Mouse (Mus musculus): ENCODE results near the gene Bglap2.

Bglap2 gene

DNA sequence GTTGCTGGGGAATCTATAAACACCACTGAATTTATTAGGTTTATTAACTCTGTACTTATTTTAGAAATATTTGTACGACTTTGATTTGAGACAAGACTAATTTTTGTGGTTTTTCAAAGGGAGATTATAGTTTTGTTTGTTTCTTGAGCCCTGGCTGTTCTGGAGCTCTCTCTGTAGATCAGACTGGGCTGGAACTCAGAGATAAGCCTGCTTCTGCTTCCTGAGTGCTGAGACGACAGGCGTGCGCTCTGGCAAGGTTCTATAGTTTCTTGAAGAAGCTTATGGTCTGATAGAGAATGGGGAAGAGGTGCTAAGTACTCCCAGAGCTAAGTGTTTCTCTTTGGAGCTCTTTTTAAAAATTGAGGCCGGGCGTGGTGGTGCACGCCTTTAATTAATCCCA, 40.2 kb downstream of the Bglap2 start:
- no peak for DNase-seq (ENCODE audit: low spot score)

DNA sequence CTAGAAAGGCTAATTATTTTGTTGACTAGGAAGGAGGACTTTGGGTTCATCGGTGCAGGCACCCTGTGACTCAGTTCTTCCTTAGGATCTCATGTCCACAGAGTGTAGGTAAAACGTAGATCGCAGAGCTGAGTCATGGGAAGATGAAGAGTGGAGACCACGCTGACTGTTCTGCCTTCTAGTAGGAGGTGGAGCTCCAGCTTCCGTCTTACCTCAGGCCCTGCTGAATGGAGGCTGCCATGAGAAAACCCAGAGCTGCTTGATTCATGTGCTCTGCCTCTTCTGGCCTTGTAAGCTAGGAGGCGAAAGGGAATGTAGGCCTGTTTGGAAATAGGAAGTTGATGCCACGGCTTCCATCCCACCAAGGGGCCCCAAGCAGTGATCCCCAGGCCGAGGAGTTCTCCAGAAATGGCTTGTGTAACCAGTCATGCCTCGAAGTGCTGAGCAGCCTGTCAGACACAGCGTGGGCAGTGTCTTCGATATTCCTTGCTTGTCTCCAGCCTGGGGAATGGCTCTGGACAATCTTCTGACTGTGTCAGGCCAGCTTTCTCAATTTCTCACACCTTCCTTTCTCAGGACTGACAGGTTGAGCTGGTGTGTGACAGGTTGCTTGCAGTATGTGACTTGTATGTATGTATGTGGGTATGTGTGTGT, 41.0 kb downstream of the Bglap2 start:
- DNase-seq (ENCODE audit: low spot score) = peak; percentile 38

DNA sequence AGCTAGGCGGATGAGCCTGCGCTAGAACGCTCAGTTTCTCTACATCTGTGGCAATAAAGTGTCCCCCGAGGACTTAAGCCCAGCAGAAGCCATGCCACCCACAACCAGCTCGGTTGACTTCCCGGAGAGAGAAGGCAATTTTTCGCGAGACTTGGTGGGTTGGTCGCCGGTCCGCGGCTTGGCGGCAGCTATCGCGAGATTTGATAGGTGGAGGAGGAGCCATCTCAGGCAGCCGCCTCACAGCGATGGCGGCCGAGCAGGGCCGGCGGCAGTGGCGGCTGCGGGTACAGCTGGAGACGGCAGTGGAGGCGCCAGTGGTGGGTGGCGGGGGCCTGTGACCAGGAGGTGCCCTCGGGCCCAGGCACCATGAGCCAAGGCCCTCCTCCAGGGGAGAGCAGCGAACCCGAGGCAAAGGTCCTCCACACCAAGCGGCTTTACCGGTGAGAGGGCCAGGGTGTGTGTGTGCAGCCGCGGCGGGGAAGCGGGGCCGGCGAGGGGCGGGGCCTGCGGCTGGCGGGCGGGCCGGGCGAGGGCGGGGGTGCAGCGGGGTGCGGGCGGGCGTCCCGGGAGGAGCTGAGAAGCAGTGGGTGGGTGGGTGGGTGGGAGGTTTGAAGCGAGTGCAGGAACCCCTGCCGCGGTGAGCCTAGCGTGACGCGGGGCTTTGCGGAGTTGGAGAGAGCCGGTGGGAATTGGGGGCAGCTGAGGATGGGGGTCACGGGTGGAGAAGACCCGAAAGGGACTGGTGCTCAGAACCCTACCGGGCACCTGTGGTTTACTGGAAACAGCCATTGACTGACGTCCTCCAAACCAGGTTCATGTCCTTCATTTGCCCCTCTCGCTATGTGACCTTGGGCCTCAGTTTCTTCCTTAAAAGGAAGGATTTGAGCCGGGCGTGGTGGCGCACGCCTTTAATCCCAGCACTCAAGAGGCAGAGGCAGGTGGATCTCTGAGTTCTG, 42.2 kb downstream of the Bglap2 start, which contains the start of the genes Tmem79 and Smg5:
Tmem79 (minus strand) TSS at position 91 of the 956 bp plus-strand sequence.
Smg5 (plus strand) TSS at position 203 of the 956 bp plus-strand sequence.
- DNase-seq (ENCODE audit: low spot score) = peak; percentile 98

DNA sequence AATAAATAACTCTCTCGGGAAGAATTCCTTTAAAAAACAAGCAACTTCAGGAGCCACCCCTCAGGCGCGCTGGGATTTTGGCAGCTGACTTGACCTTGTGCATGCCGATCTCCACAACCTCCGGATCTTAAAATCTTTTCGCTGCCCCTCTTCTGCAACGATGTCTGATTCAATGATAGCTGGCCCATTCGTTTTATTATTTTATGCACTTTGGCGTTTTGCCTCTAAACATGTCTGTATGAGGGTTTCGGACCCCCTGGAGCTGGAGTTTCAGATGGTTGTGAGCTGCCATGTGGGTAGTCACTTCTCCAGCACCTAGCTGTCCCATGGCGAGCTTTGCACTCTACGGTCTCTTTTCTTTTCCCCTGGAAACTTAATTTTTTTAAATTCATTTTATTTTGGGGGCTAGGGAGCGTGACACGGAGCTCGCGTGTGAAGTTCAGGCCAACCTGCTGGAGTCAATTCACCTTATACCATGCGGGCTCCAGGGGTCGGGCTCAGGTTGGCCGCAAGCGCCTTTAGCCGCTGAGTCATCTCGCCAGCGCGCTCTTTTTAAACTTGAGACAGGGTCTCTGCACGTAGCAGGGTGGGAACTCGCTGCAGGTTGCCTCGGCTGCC, 43.0 kb downstream of the Bglap2 start:
- no peak for DNase-seq (ENCODE audit: low spot score)

DNA sequence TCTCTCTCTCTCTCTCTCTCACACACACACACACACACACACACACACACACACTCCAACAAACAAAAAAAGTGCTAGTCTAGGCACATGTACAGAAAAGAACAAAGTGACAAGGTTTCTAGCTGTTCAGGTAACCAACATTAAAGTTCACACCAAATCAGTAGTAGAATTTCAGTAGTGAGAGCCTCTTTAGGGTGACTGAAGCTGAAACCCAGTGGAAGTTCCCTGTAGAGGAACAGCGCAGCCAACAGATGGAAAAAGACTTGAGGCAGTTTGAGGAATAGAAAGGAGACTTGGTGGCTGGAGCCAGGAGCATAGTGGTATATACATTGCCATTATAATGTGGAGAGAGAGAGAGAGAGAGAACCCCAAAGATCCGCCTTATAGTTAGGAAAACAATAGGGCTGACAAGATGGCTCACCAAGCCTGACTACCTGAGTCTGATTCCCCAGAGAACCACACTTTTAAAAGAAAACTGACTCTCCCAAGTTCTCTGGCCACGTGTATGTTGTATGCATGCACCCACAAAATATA, 43.5 kb downstream of the Bglap2 start:
- no peak for DNase-seq (ENCODE audit: low spot score)

DNA sequence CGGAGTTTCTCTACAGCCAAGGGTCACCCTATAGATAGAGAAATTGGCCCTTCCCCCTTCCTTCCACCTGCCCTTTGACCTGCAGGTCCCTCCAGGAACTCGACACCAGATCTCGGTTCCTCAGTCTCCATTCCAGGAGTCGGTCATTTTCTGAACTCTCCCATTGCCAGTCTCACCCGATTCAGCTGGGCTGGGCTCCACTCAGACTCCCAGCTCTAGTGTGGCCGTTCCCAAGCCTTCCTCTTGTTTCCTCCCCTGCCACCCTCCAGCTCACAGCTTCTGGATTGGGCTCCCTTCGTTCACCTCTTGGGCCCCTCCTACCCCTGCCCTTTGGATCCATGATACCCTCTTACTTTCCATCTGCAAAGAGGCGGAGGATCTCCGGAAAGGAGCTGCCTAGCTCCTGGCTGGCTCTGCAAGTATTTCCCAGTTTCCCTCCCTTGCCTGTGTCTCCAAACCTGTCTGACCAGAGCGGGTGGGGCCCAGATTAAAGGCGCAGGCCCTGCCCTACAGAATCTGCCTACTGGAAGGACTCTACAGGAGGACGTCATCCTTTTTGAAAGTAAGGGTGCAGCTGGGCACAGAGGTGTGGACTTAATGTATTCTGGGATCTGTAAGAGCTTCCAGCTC, 44.4 kb downstream of the Bglap2 start:
- peak; percentile 84 for DNase-seq (ENCODE audit: low spot score)

DNA sequence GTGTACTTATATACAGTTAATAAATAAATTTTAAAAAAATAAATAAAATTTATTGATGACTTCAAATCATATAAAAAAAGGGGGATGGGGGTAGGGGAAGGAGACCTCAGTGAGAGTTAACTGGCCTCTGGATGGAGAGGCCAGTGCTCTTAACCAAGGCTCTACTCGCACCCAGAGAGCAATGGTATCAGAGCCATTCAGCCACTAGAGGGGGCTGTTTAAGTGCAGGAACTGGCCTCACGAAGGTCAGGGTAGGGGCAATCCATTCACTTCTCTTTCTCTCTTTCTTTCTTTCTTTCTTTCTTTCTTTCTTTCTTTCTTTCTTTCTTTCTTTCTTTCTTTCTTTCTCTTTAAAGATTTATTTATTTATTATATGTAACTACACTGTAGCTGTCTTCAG, 47.2 kb downstream of the Bglap2 start:
- DNase-seq (ENCODE audit: low spot score) = peak; percentile 21

DNA sequence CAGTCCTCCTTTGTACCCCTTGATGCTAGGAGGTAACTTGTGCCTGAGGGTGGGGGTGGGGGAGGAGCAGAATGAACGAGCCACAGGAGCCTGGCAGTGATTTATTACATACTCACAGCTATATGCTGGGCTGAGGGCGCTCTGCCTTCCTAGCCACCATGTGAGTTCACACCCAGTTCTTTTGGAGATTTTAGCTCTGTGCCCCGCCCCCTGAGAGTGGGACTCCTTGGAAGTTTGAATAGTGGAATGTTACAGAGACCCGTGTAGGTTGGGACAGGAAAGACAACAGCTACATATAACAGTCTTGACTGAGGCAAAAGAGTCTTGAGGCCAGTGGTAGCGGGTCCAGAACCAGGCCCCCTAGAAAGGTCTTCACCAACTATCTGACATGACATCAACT, 49.5 kb downstream of the Bglap2 start:
- DNase-seq (ENCODE audit: low spot score) = no peak
